Mouse (Mus musculus) E14TG2a.4 (cell line): Measurements from ENCODE around the gene Rpl22l1.

ENCODE experiments used
- H3K27me3 ChIP-seq: 2 replicates; pipeline ENCODE4 v1.6.1; 2014; ENCODE audit warnings: low read length, control low read depth; ENCODE audit not compliant: insufficient read depth
- H3K36me3 ChIP-seq: 2 replicates; pipeline ENCODE4 v1.6.1; 2014; ENCODE audit warnings: low read length, control low read depth; ENCODE audit not compliant: insufficient read depth
- H3K4me1 ChIP-seq: replicated peaks from 2 replicates; pipeline ENCODE4 v1.6.1; 2014; ENCODE audit warnings: low read depth, low read length, control low read depth
- H3K4me3 ChIP-seq: replicated peaks from 2 replicates; pipeline ENCODE4 v1.5.1; 2014; ENCODE audit warnings: mild to moderate bottlenecking, low read length
- H3K9me3 ChIP-seq: 2 replicates; pipeline ENCODE4 v1.6.1; 2014; ENCODE audit warnings: low read length, control low read depth
- CTCF ChIP-seq: conservative IDR thresholded peaks from 2 replicates; pipeline ENCODE4 v1.5.1; 2014; ENCODE audit warnings: low read length
- NANOG ChIP-seq: IDR thresholded peaks from 2 replicates; pipeline ENCODE4 v1.6.1; 2014; ENCODE audit warnings: borderline replicate concordance, low read length, mixed read lengths
- POU5F1 ChIP-seq: IDR thresholded peaks from 2 replicates; pipeline ENCODE4 v1.6.1; 2014; ENCODE audit warnings: low read length, borderline replicate concordance

The Rpl22l1 gene

GRCm38 (mm10) chr3:28814361-28814760, 9.1 kb downstream of the Rpl22l1 start:
- H3K27me3 ChIP-seq = no peaks in the 10 kb centered on the region
- H3K9me3 ChIP-seq = no peaks in the 10 kb centered on the region
- no peak overlapping the region for H3K4me3 ChIP-seq
- no peaks in the 10 kb centered on the region for H3K36me3 ChIP-seq
- peaks cover 14% of the 10 kb centered on the region for H3K4me1 ChIP-seq
- TF ChIP-seq CTCF (peak; percentile 93), NANOG (no peak), POU5F1 (no peak)

- Histone ChIP-seq H3K36me3 (no peaks in the 10 kb centered on the region), H3K4me3 (no peak overlapping the region), H3K27me3 (no peaks in the 10 kb centered on the region), H3K4me1 (peaks cover 14% of the 10 kb centered on the region), H3K9me3 (no peaks in the 10 kb centered on the region)
- TF ChIP-seq CTCF = no peak
- no peak for TF ChIP-seq NANOG
- no peak for TF ChIP-seq POU5F1
Observed at GRCm38 (mm10) chr3:28816010-28816540, 10.8 kb downstream of the Rpl22l1 start.

GRCm38 (mm10) chr3:28826272-28826671, 21.0 kb downstream of the Rpl22l1 start:
- Histone ChIP-seq H3K27me3 (no peaks in the 10 kb centered on the region), H3K4me3 (no peak overlapping the region), H3K4me1 (peaks cover 20% of the 10 kb centered on the region), H3K9me3 (no peaks in the 10 kb centered on the region), H3K36me3 (no peaks in the 10 kb centered on the region)
- TF ChIP-seq POU5F1 = no peak
- no peak for TF ChIP-seq NANOG
- no peak for TF ChIP-seq CTCF

- H3K4me3 ChIP-seq = no peak overlapping the region
- H3K27me3 ChIP-seq = no peaks in the 10 kb centered on the region
- no peaks in the 10 kb centered on the region for H3K9me3 ChIP-seq
- no peak for TF ChIP-seq POU5F1
- peak; percentile 37 for TF ChIP-seq CTCF
- no peak for TF ChIP-seq NANOG
- no peaks in the 10 kb centered on the region for H3K36me3 ChIP-seq
- H3K4me1 ChIP-seq = peaks cover 23% of the 10 kb centered on the region
Observed at GRCm38 (mm10) chr3:28827605-28828004, 22.4 kb downstream of the Rpl22l1 start.

GRCm38 (mm10) chr3:28829454-28829853, 24.2 kb downstream of the Rpl22l1 start:
- Histone ChIP-seq H3K4me1 (peaks cover 23% of the 10 kb centered on the region), H3K27me3 (no peaks in the 10 kb centered on the region), H3K9me3 (peaks cover 12% of the 10 kb centered on the region), H3K4me3 (no peak overlapping the region), H3K36me3 (peaks cover 4% of the 10 kb centered on the region; the same call in 1 of the 2 replicates)
- TF ChIP-seq NANOG = no peak
- TF ChIP-seq CTCF = no peak
- TF ChIP-seq POU5F1 = no peak

- Histone ChIP-seq H3K4me1 (peaks cover 34% of the 10 kb centered on the region), H3K27me3 (no peaks in the 10 kb centered on the region), H3K4me3 (no peak overlapping the region), H3K9me3 (peaks cover 75% of the 10 kb centered on the region), H3K36me3 (peaks cover 26% of the 10 kb centered on the region)
- TF ChIP-seq NANOG = peak; percentile 53; the same call in 1 of the 2 replicates
- TF ChIP-seq CTCF = no peak
- TF ChIP-seq POU5F1 = no peak
Observed at GRCm38 (mm10) chr3:28836796-28837371, 31.6 kb downstream of the Rpl22l1 start.

- Histone ChIP-seq H3K27me3 (no peaks in the 10 kb centered on the region), H3K4me3 (0 out of 2 replicates have a peak overlapping the region, but pooled peaks have one; percentile 5), H3K36me3 (peaks cover 9% of the 10 kb centered on the region; the same call in 1 of the 2 replicates), H3K4me1 (peaks cover 46% of the 10 kb centered on the region), H3K9me3 (peaks cover 57% of the 10 kb centered on the region)
- TF ChIP-seq POU5F1 (peak; percentile 90; the same call in 1 of the 2 replicates), NANOG (no peak)
Observed at GRCm38 (mm10) chr3:28841886-28842649, 36.8 kb downstream of the Rpl22l1 start.

- Histone ChIP-seq H3K36me3 (peaks cover 6% of the 10 kb centered on the region; the same call in 1 of the 2 replicates), H3K9me3 (peaks cover 45% of the 10 kb centered on the region), H3K27me3 (no peaks in the 10 kb centered on the region), H3K4me3 (0 out of 2 replicates have a peak overlapping the region, but pooled peaks have one; percentile 4), H3K4me1 (peaks cover 39% of the 10 kb centered on the region)
- TF ChIP-seq NANOG (no peak), CTCF (no peak), POU5F1 (no peak)
Observed at GRCm38 (mm10) chr3:28843231-28843630, 38.0 kb downstream of the Rpl22l1 start.
